Mouse (Mus musculus) neural tube, embryonic 12.5 days (tissue): ENCODE data around the gene Ssbp4. TPM values are rescaled to one million over a fixed set of nuclear protein-coding genes. Genes with fewer than 3 reads are reported as not detected.

Source experiments
- ATAC-seq: fragments of 200-750 bp; cut with Nextera tagmentation; 2 replicates; pipeline ENCODE4 v1.8.0; 2017; ENCODE audit warnings: low read depth, mild to moderate bottlenecking, moderate TSS enrichment, moderate library complexity; ENCODE audit not compliant: low FRiP score
- H3K27ac ChIP-seq: fragments of 300-500 bp; sonication (generic); 2 replicates; pipeline ENCODE4 v1.5.1; 2016
- H3K27me3 ChIP-seq: fragments of 300-500 bp; sonication (generic); replicated peaks from 2 replicates; pipeline ENCODE4 v1.6.1; 2016; ENCODE audit warnings: mild to moderate bottlenecking
- H3K36me3 ChIP-seq: fragments of 300-500 bp; sonication (generic); 2 replicates; pipeline ENCODE4 v1.6.1; 2016; ENCODE audit warnings: mild to moderate bottlenecking
- H3K4me1 ChIP-seq: fragments of 300-500 bp; sonication (generic); 2 replicates; pipeline ENCODE4 v1.6.1; 2016
- H3K4me2 ChIP-seq: fragments of 300-500 bp; sonication (generic); replicated peaks from 2 replicates; pipeline ENCODE4 v1.6.1; 2016; ENCODE audit warnings: mild to moderate bottlenecking
- H3K4me3 ChIP-seq: fragments of 300-500 bp; sonication (generic); 2 replicates; pipeline ENCODE4 v1.5.1; 2016
- H3K9ac ChIP-seq: fragments of 300-500 bp; sonication (generic); 2 replicates; pipeline ENCODE4 v1.6.1; 2016; ENCODE audit warnings: mild to moderate bottlenecking
- H3K9me3 ChIP-seq: fragments of 300-500 bp; sonication (generic); 2 replicates; pipeline ENCODE4 v1.6.1; 2016; ENCODE audit warnings: mild to moderate bottlenecking
- WGBS: fragments of 180-500 bp; shearing (Covaris S2); methylation state at CpG from one replicate; pipeline ENCODE4 v1.1.7; 2016; 5-methylcytosine and 5-hydroxymethylcytosine counted together
- polyA plus RNA-seq: library from polyadenylated mRNA; unstranded; fragments of >200 nt; fragmentation: Nextera tagmentation; extraction: Ambion mirVana; gene quantifications from 2 replicates; pipeline ENCODE4 v1.2.1, GENCODE M21; 2016

Ssbp4 gene
- polyA plus RNA-seq, 1 experiment from 2014 or later: 144 TPM

DNA sequence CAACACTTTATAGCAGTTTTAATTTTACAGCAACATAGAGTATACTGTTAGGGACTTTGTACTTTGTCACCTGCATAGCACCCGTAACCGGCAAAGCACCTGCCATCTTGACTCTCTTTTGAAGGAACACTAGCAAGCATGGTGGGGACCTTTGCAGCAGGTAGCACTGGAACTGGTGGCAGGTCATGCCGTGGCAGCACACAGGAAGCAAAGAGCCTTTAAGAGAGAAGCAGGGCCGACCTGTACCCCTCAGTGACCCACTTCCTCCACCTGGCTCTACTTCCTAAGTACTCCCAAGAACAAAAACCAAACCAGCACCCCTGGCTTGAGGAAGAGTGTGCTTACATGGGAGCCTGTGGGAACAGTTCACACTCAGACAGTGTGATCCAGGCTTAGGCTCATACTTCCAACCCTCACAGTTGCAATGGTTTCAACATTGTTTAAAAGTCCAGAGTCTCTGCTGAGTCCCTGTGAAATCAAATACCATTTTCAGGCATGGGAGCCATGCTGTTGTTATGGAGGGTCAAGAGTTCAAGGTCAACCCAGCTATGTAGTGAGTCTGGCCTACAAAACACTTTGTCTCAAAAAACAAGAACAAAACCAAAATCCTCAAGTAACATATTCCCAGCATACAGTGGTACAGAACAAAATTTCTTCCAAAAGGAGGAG lies 53.5 kb downstream of the Ssbp4 start:
- WGBS: 86% methylated on average over 4 of the region's 4 CpGs
- ATAC-seq: no peak
- Histone ChIP-seq H3K27me3 (no peaks in the 10 kb centered on the region), H3K27ac (no peak overlapping the region), H3K36me3 (0 out of 2 replicates have a peak, but pooled peaks cover 4% of the 10 kb centered on the region), H3K4me3 (no peak overlapping the region), H3K4me1 (no peaks in the 10 kb centered on the region), H3K9me3 (no peaks in the 10 kb centered on the region), H3K9ac (no peak overlapping the region), H3K4me2 (no peak overlapping the region)

DNA sequence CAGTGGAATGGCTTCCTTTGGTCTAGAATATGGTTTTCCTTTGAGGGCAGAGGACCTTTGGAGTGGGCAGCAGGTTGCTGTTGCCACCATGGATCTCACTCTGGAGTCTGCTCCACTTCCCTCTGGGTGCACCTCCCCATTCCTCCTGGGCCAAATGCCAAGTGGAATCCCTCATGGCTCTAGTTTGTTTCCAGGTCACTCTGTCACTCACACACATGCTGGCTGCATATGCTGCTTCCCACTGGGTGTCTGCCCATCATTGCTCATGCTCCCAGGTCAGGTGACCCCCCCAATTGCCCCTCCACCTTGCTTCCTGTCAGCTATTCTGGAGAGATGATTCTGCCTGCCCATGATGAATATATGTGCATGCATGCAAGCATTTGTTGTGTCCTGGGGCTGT lies 54.9 kb downstream of the Ssbp4 start:
- no peaks in the 10 kb centered on the region for H3K27me3 ChIP-seq
- H3K9me3 ChIP-seq: no peaks in the 10 kb centered on the region
- H3K27ac ChIP-seq: no peak overlapping the region
- H3K4me2 ChIP-seq: no peak overlapping the region
- ATAC-seq: no peak
- 0 out of 2 replicates have a peak, but pooled peaks cover 4% of the 10 kb centered on the region for H3K36me3 ChIP-seq
- H3K4me1 ChIP-seq: no peaks in the 10 kb centered on the region
- H3K4me3 ChIP-seq: no peak overlapping the region
- no peak overlapping the region for H3K9ac ChIP-seq

DNA sequence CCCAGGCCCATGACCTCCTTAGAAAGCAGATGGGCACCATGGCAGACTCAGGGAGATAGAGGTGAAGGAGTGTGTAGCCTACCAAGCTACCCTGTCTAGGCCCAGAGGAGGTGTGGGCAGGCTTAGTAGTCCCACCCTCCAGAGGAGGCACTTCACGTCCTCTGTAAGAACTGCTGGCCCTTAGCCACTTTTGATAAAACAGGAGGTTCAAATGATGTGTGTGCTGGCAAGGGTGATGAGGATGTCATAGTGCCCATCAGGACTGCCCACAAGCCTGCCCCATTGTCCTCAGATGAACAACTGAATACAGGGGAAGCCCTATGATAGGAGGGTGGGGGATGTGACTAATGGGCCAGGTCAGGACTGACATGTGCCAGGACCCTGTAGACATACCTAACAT lies 55.8 kb downstream of the Ssbp4 start:
- Histone ChIP-seq H3K4me3 (no peak overlapping the region), H3K27ac (no peak overlapping the region), H3K36me3 (0 out of 2 replicates have a peak, but pooled peaks cover 4% of the 10 kb centered on the region), H3K27me3 (no peaks in the 10 kb centered on the region), H3K9ac (no peak overlapping the region), H3K4me2 (no peak overlapping the region), H3K9me3 (no peaks in the 10 kb centered on the region), H3K4me1 (no peaks in the 10 kb centered on the region)
- WGBS: 65% methylated on average over 1 of the region's 1 CpGs
- ATAC-seq: no peak

DNA sequence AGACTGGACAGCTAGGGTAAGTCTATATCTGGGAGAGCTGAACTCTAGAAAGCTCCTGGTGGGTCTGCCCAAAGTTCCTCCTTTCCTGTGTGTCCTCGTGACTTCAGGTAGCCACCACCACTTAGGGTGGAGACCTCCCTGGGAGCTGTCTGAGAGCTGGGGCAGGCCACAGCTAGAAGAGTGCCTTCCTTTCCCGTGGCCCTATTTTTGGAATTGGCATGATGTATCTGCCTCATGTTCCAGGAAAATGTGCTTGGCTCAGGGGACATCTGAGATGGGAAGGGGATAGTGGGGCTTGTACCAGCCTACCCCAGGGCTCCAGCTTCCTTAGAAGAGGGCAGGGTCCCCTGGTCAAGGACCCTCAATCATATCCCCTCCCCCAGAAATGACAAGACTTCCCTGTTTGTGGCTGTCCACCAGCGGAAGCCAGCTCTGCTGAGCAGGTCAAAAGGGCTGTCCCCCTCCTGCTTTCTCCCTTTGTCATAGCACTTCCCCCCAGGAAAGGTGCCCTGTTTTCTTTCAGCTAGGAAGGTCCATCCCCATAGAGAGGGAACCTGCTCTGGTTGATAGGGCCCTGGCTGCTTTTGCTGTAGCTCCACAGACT lies 57.0 kb downstream of the Ssbp4 start:
- 0 out of 2 replicates have a peak, but pooled peaks cover 4% of the 10 kb centered on the region for H3K36me3 ChIP-seq
- H3K9ac ChIP-seq: no peak overlapping the region
- no peak for ATAC-seq
- no peak overlapping the region for H3K4me2 ChIP-seq
- H3K4me3 ChIP-seq: no peak overlapping the region
- WGBS: 79% methylated on average over 3 of the region's 3 CpGs
- no peaks in the 10 kb centered on the region for H3K9me3 ChIP-seq
- no peak overlapping the region for H3K27ac ChIP-seq
- no peaks in the 10 kb centered on the region for H3K4me1 ChIP-seq
- no peaks in the 10 kb centered on the region for H3K27me3 ChIP-seq

DNA sequence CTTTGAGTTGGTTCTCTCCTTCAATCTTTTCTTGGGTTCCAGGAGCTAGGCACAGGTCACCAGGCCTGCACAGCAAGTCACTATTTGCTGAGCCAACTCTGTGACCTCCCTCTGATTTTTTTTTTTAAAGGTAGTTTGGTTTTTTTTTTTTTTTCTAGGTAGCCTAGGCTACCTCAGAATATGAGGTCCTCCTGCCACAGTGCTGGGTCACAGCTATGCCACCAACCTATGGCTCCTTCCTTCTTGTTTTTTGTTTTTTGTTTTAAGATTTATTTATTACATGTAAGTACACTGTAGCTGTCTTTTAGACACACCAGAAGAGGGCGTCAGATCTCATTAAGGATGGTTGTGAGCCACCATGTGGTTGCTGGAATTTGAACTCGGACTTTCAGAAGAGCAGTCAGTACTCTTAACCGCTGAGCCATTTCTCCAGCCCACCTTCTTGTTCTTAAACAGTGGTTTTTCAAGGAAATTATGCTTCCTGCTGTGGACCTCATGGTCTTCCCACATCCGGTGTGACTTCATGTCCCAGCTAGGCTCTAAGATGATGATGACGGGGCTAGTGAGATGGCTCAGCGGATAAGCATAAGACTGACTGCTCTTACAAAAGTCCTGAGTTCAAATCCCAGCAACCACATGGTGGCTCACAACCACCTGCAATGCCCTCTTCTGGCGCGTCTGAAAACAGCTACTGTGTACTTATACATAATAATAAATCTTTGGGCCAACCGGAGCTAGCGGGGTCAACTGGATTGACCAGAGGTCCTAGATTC lies 59.1 kb downstream of the Ssbp4 start:
- Histone ChIP-seq H3K4me3 (no peak overlapping the region), H3K9me3 (no peaks in the 10 kb centered on the region), H3K27ac (no peak overlapping the region), H3K27me3 (no peaks in the 10 kb centered on the region), H3K4me2 (no peak overlapping the region), H3K4me1 (no peaks in the 10 kb centered on the region), H3K9ac (no peak overlapping the region), H3K36me3 (no peaks in the 10 kb centered on the region)
- ATAC-seq: no peak
- WGBS: 92% methylated on average over 10 of the region's 10 CpGs

DNA sequence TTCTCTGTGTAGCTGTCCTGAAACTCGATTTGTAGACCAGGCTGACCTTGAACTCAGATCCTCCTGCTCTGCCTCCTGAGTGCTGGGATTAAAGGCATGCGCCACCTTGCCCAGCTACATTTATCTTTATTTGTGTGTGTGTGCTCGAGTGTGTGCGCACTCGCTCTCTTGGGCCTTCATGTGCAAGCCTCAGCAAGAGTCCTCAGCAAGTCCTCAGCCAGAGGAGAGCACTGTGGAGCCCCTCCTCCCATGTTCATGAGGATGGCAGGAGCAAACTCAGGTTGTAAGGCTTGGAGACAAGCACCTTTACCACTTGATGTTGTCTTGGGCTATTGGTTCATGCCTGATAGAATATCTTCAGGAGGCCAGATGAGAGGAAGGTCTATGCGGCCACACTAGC lies 60.9 kb downstream of the Ssbp4 start:
- Histone ChIP-seq H3K4me1 (no peaks in the 10 kb centered on the region; the same call in 1 of the 2 replicates), H3K36me3 (no peaks in the 10 kb centered on the region), H3K9ac (no peak overlapping the region), H3K9me3 (no peaks in the 10 kb centered on the region), H3K4me2 (no peak overlapping the region), H3K27ac (no peak overlapping the region), H3K27me3 (no peaks in the 10 kb centered on the region), H3K4me3 (no peak overlapping the region)
- 93% methylated on average over 6 of the region's 6 CpGs for WGBS
- ATAC-seq: no peak

Other genes with a start within 250 kb of the Ssbp4 start
- gene Comp, start 235.3 kb downstream of the Ssbp4 start, polyA plus RNA-seq: 0.42 and 0.68 TPM in 2 replicates
- gene Crtc1, start 169.3 kb downstream of the Ssbp4 start, polyA plus RNA-seq: 22.3 and 24.6 TPM in 2 replicates
- 20.4 and 22.5 TPM in 2 replicates for gene Klhl26, start 131.9 kb downstream of the Ssbp4 start, polyA plus RNA-seq
- 37.9 and 38.3 TPM in 2 replicates for gene Tmem59l, start 121.5 kb downstream of the Ssbp4 start, polyA plus RNA-seq
- 1.9 and 4.5 TPM in 2 replicates for gene Crlf1, start 115.7 kb downstream of the Ssbp4 start, polyA plus RNA-seq
- gene Rex1bd, start 102.1 kb downstream of the Ssbp4 start, polyA plus RNA-seq: 123 and 135 TPM in 2 replicates
- gene Uba52, start 98.1 kb downstream of the Ssbp4 start, polyA plus RNA-seq: 766 and 781 TPM in 2 replicates
- gene Fkbp8, start 81.1 kb downstream of the Ssbp4 start, polyA plus RNA-seq: 349 and 353 TPM in 2 replicates
- 45.5 and 50.3 TPM in 2 replicates for gene Kxd1, start 80.9 kb downstream of the Ssbp4 start, polyA plus RNA-seq
- gene Ell, start 69.4 kb downstream of the Ssbp4 start, polyA plus RNA-seq: 17.8 and 19.5 TPM in 2 replicates
- 116 TPM in 2 replicates for gene Isyna1, start 14.5 kb downstream of the Ssbp4 start, polyA plus RNA-seq
- 0.68 and 1.3 TPM in 2 replicates for gene Lrrc25, start 7.3 kb upstream of the Ssbp4 start, polyA plus RNA-seq
- 0.14 TPM in 1 of 2 replicates, not detected in the other for gene Gdf15, start 23.6 kb upstream of the Ssbp4 start, polyA plus RNA-seq
- 181 and 188 TPM in 2 replicates for gene Pgpep1, start 51.5 kb upstream of the Ssbp4 start, polyA plus RNA-seq
- 264 and 277 TPM in 2 replicates for gene Lsm4, start 64.4 kb upstream of the Ssbp4 start, polyA plus RNA-seq
- 248 and 267 TPM in 2 replicates for gene Jund, start 90.1 kb upstream of the Ssbp4 start, polyA plus RNA-seq
- gene Iqcn, start 94.6 kb upstream of the Ssbp4 start, polyA plus RNA-seq: 0.06 and 0.16 TPM in 2 replicates
- gene Gm3336, start 109.7 kb upstream of the Ssbp4 start, polyA plus RNA-seq: not detected in 2 replicates
- 0.19 and 0.41 TPM in 2 replicates for gene Pde4c, start 114.8 kb upstream of the Ssbp4 start, polyA plus RNA-seq
- gene Rab3a, start 145.8 kb upstream of the Ssbp4 start, polyA plus RNA-seq: 184 and 199 TPM in 2 replicates
- gene Mpv17l2, start 152.1 kb upstream of the Ssbp4 start, polyA plus RNA-seq: 45.0 and 51.2 TPM in 2 replicates
- 84.0 and 84.6 TPM in 2 replicates for gene Pik3r2, start 167.8 kb upstream of the Ssbp4 start, polyA plus RNA-seq
- gene Mast3, start 196.2 kb upstream of the Ssbp4 start, polyA plus RNA-seq: 15.9 and 17.4 TPM in 2 replicates
- not detected in 2 replicates for gene Il12rb1, start 199.6 kb upstream of the Ssbp4 start, polyA plus RNA-seq
- 9.7 and 10.2 TPM in 2 replicates for gene Arrdc2, start 230.8 kb upstream of the Ssbp4 start, polyA plus RNA-seq